Mouse (Mus musculus): ENCODE measurements at regions not wholly inside any gene's neighbourhood (a gene's known extent, or its start where the extent isn't known, plus 50 kb on each side); places are given as distances from the start of the nearest gene placed in this dataset.

DNA sequence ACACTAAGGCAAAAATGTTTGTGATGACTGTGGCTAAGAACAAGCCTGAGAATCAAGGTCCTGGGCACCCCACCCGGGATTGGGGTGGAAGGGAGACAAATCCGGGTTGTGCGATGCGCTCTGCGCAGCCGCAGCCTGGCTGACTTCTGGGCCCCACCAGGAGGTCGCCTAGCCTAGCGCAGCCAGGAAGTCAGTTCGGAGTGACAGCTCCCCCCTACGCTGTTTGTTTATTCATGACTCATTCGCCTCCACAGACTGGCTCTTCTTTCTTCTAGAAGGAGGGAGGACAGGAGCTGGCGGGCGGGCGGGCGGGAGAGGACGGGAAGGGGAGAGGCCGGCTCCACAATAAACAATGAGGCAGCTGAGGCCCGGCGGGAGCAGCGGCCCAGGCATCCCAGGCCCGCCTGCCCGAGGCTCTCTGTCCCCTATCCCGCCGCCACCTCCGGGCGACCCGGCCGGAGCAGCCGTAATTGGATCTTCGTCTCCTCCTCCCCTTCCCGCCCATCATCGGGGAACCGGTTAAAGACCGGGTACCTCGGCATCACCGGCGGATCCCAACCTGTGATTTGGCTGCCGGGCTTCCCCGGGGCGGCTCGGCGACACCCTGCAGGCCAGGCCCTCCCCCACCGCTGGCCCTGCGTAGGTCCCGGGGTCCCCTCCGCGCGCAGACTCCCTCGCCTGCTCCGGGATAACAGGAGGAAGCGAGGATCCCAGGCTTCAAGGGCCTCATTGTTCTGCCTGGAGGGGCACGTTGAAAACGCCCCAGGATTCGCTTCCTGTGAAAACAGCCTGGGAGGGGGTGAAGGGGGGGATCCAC, 80.9 kb upstream of the Zmiz1 start (continued):
- no peak for TF ChIP-seq ZNF384 (IDR thresholded peaks at IDR 0.05; ENCODE audit: low read depth, low read length)
- TF ChIP-seq RAD21 (IDR thresholded peaks at IDR 0.05; ENCODE audit: low read depth, low read length) = no peak
- TF ChIP-seq TBP (IDR thresholded peaks at IDR 0.05; ENCODE audit: low read depth, low read length) = no peak; the same call in 1 of the 2 replicates
- no peak; the same call in 1 of the 2 replicates for TF ChIP-seq MAZ (IDR thresholded peaks at IDR 0.05; ENCODE audit: low read depth, low read length)
- TF ChIP-seq USF2 (IDR thresholded peaks at IDR 0.05; ENCODE audit: borderline replicate concordance in 1 of 2, insufficient read depth in 1 of 2, low read depth in 1 of 2, low read length in 2 of 2) = no peak
- no peak for TF ChIP-seq GATA1 (IDR thresholded peaks at IDR 0.05; ENCODE audit: low read depth, low read length)
- TF ChIP-seq MEF2A (IDR thresholded peaks at IDR 0.05; ENCODE audit: extremely low read depth, insufficient replicate concordance, low read depth, low read length, poor library complexity, severe bottlenecking) = no peak
- TF ChIP-seq MYC (IDR thresholded peaks at IDR 0.05; ENCODE audit: low read depth, low read length) = no peak
- no peak; the same call in 1 of the 2 replicates for TF ChIP-seq MXI1 (IDR thresholded peaks at IDR 0.05; ENCODE audit: low read depth, low read length)
- no peak for TF ChIP-seq POLR2AphosphoS5 (IDR thresholded peaks at IDR 0.05; ENCODE audit: borderline replicate concordance, low read depth, low read length)
- peak; percentile 68 for TF ChIP-seq HCFC1 (IDR thresholded peaks at IDR 0.05; ENCODE audit: low read depth, low read length)
- peak; percentile 62; the same call in 1 of the 2 replicates for TF ChIP-seq UBTF (IDR thresholded peaks at IDR 0.05; ENCODE audit: borderline replicate concordance, insufficient read depth, low read depth, low read length)
- peak; percentile 48 to 65; a peak in 3 of 4 replicates for TF ChIP-seq POLR2A (IDR thresholded peaks at IDR 0.05; ENCODE audit: control insufficient read depth in 1 of 2, insufficient read depth in 1 of 2, low read depth in 1 of 2, low read length in 2 of 2, poor library complexity in 1 of 2)
- peak; percentile 49; the same call in 1 of the 2 replicates for TF ChIP-seq TCF12 (IDR thresholded peaks at IDR 0.05; ENCODE audit: low read depth, low read length)
- no peak for TF ChIP-seq MAFK (IDR thresholded peaks at IDR 0.05; ENCODE audit: borderline replicate concordance, low read depth, low read length)
- TF ChIP-seq SMC3 (IDR thresholded peaks at IDR 0.05; ENCODE audit: low read depth, low read length) = no peak
- no peak for TF ChIP-seq ZC3H11A (IDR thresholded peaks at IDR 0.05; ENCODE audit: low read depth, low read length)
- TF ChIP-seq KAT2A (conservative IDR thresholded peaks at IDR 0.05; ENCODE audit: low read depth, low read length) = no peak; the same call in 1 of the 2 replicates
- no peak for TF ChIP-seq JUND (IDR thresholded peaks at IDR 0.05; ENCODE audit: low read depth, low read length)
- TF ChIP-seq BHLHE40 (IDR thresholded peaks at IDR 0.05; ENCODE audit: borderline replicate concordance, low read depth, low read length) = no peak
- peak; percentile 91 for TF ChIP-seq NRF1 (IDR thresholded peaks at IDR 0.05; ENCODE audit: insufficient read depth, low read depth, low read length, poor library complexity, severe bottlenecking)
- no peak for TF ChIP-seq RCOR1 (IDR thresholded peaks at IDR 0.05; ENCODE audit: low read depth, low read length)
